Mouse (Mus musculus): Measurements from ENCODE around the gene Pafah2. TPM values are rescaled to one million over a fixed set of nuclear protein-coding genes. Genes with fewer than 3 reads are reported as not detected.
A peak's percentile ranks its signal among the peaks of the same experiment; 100 is the strongest.

Pafah2 gene
- 6.9 and 11.4 TPM in 2 replicates for polyA plus RNA-seq (2014; fragmentation: Nextera tagmentation; extraction: Ambion mirVana)

- DNase-seq (ENCODE audit: low spot score): peak; percentile 91
- Histone ChIP-seq H3K4me2 (ENCODE audit: low read depth) (peak within 1 kb of the TSS; percentile 87), H3K4me3 (ENCODE audit: low read depth, low read length) (peak within 1 kb of the TSS; percentile 51), H3K36me3 (ENCODE audit: control insufficient read depth, insufficient read depth, low read length) (no peaks in the 10 kb centered on the region; the same call in 1 of the 2 replicates), H3K27ac (ENCODE audit: low read depth, low read length) (no peak within 1 kb of the TSS), H3K27me3 (ENCODE audit: control insufficient read depth, insufficient read depth, low read length) (no peaks in the 10 kb centered on the region), H3K4me1 (ENCODE audit: control insufficient read depth, insufficient read depth, low read length) (no peaks in the 10 kb centered on the region; the same call in 1 of the 2 replicates), H3K9me3 (ENCODE audit: control insufficient read depth, low read length) (no peaks in the 10 kb centered on the region), H3K9ac (ENCODE audit: low read length) (peak within 1 kb of the TSS; percentile 63)
- peak; percentile 96 for ATAC-seq (ENCODE audit: insufficient read depth, low FRiP score, low TSS enrichment)
- 2% methylated on average over 31 of the region's 31 CpGs for whole genome bisulfite sequencing
Observed at GRCm38 (mm10) chr4:134395977-134396825, at the start of gene Pafah2. Gene Pafah2 (plus strand): TSS chr4:134396320.

DNA sequence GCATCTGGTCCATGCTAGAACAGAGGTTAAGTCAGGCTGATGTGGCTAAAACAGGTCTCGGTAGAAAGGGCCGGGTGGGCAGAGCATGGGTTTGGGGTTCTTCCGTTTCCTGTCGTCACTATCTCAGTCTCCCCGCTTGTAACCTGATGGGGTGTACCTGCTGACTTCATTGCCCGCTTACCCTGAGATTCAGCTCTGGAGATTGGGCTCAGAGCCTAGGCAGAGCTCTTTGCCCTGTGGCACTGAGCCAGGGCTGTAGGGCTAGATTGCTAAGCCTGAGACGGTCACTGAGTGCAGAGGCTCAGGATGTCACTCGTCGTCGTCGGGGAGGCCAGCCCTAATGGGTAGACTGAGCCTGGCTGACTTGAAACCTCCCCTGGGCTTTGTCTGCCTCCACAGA lies 48.0 kb upstream of the Pafah2 start:
- no peak for ATAC-seq (ENCODE audit: insufficient read depth, low FRiP score, low TSS enrichment)
- no peak for DNase-seq (ENCODE audit: low spot score)
- Histone ChIP-seq H3K4me3 (ENCODE audit: low read depth, low read length) (no peak overlapping the region), H3K27me3 (ENCODE audit: control insufficient read depth, insufficient read depth, low read length) (peaks cover 19% of the 10 kb centered on the region), H3K9me3 (ENCODE audit: control insufficient read depth, low read length) (no peaks in the 10 kb centered on the region), H3K4me2 (ENCODE audit: low read depth) (no peak overlapping the region), H3K9ac (ENCODE audit: low read length) (no peak overlapping the region), H3K4me1 (ENCODE audit: control insufficient read depth, insufficient read depth, low read length) (peaks cover 9% of the 10 kb centered on the region; the same call in 1 of the 2 replicates), H3K27ac (ENCODE audit: low read depth, low read length) (no peak overlapping the region), H3K36me3 (ENCODE audit: control insufficient read depth, insufficient read depth, low read length) (no peaks in the 10 kb centered on the region)
- 85% methylated on average over 11 of the region's 11 CpGs for WGBS

DNA sequence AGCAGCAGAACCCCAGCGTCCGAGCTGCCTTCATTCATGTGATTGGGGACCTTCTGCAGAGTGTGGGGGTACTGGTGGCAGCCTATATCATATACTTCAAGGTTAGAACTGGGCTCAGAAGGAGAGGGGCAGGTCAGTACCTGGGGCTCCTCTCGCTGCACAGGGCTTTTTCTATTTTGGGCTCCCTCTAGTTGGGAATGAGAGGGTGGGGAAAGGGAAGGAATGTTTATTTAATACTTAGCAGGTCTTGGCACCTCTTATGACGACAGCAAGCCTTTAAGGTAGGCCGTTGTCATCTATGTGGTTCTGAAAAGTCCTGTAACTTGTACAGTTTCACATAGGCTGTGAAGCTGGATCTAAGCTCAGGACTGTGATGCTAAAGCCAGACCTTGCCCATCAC lies 47.6 kb upstream of the Pafah2 start:
- Histone ChIP-seq H3K27me3 (ENCODE audit: control insufficient read depth, insufficient read depth, low read length) (peaks cover 14% of the 10 kb centered on the region), H3K27ac (ENCODE audit: low read depth, low read length) (no peak overlapping the region), H3K4me3 (ENCODE audit: low read depth, low read length) (no peak overlapping the region), H3K4me1 (ENCODE audit: control insufficient read depth, insufficient read depth, low read length) (peaks cover 5% of the 10 kb centered on the region; the same call in 1 of the 2 replicates), H3K4me2 (ENCODE audit: low read depth) (no peak overlapping the region), H3K9me3 (ENCODE audit: control insufficient read depth, low read length) (no peaks in the 10 kb centered on the region), H3K9ac (ENCODE audit: low read length) (no peak overlapping the region), H3K36me3 (ENCODE audit: control insufficient read depth, insufficient read depth, low read length) (no peaks in the 10 kb centered on the region)
- DNase-seq (ENCODE audit: low spot score): no peak
- no peak for ATAC-seq (ENCODE audit: insufficient read depth, low FRiP score, low TSS enrichment)
- 86% methylated on average over 5 of the region's 5 CpGs for WGBS

- H3K27me3 ChIP-seq (ENCODE audit: control insufficient read depth, insufficient read depth, low read length): peaks cover 3% of the 10 kb centered on the region
- 90% methylated on average over 7 of the region's 7 CpGs for WGBS
- ATAC-seq (ENCODE audit: insufficient read depth, low FRiP score, low TSS enrichment): no peak
Observed at GRCm38 (mm10) chr4:134349829-134350228, 46.3 kb upstream of the Pafah2 start.

DNA sequence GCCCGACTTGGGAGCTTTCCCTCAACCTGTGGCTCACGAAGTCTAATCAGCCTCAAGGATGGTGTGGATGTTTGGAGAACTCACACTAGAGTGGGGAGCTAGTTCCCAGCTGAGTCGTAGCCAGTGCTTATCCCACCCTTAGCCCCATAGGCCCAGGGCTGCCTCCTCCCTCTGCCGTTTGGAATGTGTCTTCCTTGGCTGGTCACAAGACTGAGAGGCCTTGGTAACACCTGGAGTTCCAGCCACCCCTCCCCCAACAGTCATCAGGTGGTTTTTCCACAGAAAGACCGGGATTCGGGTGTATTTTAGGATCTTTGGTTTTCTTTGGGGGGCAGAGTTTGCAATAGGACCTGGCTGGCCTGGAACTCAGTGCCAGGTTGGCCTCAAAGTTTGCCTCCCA lies 45.5 kb upstream of the Pafah2 start:
- Histone ChIP-seq H3K4me2 (ENCODE audit: low read depth) (no peak overlapping the region), H3K9ac (ENCODE audit: low read length) (no peak overlapping the region), H3K4me1 (ENCODE audit: control insufficient read depth, insufficient read depth, low read length) (peaks cover 5% of the 10 kb centered on the region; the same call in 1 of the 2 replicates), H3K27ac (ENCODE audit: low read depth, low read length) (no peak overlapping the region), H3K9me3 (ENCODE audit: control insufficient read depth, low read length) (no peaks in the 10 kb centered on the region), H3K36me3 (ENCODE audit: control insufficient read depth, insufficient read depth, low read length) (no peaks in the 10 kb centered on the region), H3K4me3 (ENCODE audit: low read depth, low read length) (no peak overlapping the region), H3K27me3 (ENCODE audit: control insufficient read depth, insufficient read depth, low read length) (no peaks in the 10 kb centered on the region)
- no peak for ATAC-seq (ENCODE audit: insufficient read depth, low FRiP score, low TSS enrichment)
- no peak for DNase-seq (ENCODE audit: low spot score)
- WGBS: 87% methylated on average over 6 of the region's 6 CpGs

More at GRCm38 (mm10) chr4:134349829-134350228, 46.3 kb upstream of the Pafah2 start:
- Histone ChIP-seq H3K9ac (ENCODE audit: low read length) (no peak overlapping the region), H3K27ac (ENCODE audit: low read depth, low read length) (no peak overlapping the region), H3K36me3 (ENCODE audit: control insufficient read depth, insufficient read depth, low read length) (no peaks in the 10 kb centered on the region), H3K4me1 (ENCODE audit: control insufficient read depth, insufficient read depth, low read length) (peaks cover 5% of the 10 kb centered on the region; the same call in 1 of the 2 replicates), H3K4me3 (ENCODE audit: low read depth, low read length) (no peak overlapping the region), H3K9me3 (ENCODE audit: control insufficient read depth, low read length) (no peaks in the 10 kb centered on the region), H3K4me2 (ENCODE audit: low read depth) (no peak overlapping the region)
- DNase-seq (ENCODE audit: low spot score): no peak

DNA sequence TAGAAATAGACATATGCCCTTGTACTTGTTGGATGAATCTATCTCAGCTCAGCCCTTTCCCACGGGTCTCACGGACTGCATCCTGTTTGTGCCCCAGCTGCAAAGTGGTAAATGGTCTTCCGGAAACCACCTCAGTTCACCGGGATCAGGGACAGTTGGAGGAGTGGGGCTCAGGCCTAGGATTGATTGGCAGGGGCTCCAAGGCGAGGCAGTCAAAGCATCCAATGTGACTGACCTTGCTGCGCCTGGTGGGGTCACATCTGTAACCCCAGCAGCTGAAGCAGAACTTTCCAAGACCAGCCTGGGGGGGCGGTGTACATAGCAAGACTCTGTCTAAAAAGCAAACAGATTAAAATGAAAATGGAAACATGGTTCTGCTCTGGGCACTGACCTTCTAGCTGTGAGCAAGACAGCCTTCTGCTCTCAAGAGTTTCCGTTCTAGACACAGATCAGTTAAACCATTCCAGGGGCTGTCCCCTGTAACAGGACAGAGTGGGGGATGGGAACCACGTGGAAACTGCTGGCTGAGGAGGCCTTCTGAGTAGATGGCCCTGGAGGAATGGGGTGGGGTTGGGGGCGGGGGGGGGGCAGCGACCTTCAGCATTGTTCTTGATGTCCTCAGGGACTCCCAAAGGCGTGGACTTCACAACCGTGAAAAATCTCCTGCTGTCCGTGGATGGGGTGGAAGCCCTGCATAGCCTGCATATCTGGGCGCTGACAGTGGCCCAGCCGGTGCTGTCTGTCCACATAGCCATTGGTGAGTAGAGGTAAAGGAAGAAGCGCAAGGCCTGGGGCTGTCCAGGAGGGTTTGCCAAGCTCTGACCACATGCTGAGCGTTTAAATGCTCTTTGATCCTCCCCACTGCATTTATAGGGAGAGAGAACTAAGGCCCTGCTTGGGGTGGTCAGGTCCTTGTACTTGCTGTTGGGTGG lies 44.5 kb upstream of the Pafah2 start:
- H3K27ac ChIP-seq (ENCODE audit: low read depth, low read length): no peak overlapping the region
- ATAC-seq (ENCODE audit: insufficient read depth, low FRiP score, low TSS enrichment): no peak
- 46% methylated on average over 18 of the region's 18 CpGs for WGBS

GRCm38 (mm10) chr4:134352261-134352707 lies 43.8 kb upstream of the Pafah2 start:
- Histone ChIP-seq H3K4me3 (ENCODE audit: low read depth, low read length) (no peak overlapping the region), H3K9ac (ENCODE audit: low read length) (no peak overlapping the region), H3K4me2 (ENCODE audit: low read depth) (no peak overlapping the region), H3K27ac (ENCODE audit: low read depth, low read length) (no peak overlapping the region), H3K4me1 (ENCODE audit: control insufficient read depth, insufficient read depth, low read length) (peaks cover 5% of the 10 kb centered on the region; the same call in 1 of the 2 replicates), H3K36me3 (ENCODE audit: control insufficient read depth, insufficient read depth, low read length) (no peaks in the 10 kb centered on the region), H3K9me3 (ENCODE audit: control insufficient read depth, low read length) (no peaks in the 10 kb centered on the region), H3K27me3 (ENCODE audit: control insufficient read depth, insufficient read depth, low read length) (no peaks in the 10 kb centered on the region)
- WGBS: 63% methylated on average over 12 of the region's 12 CpGs
- ATAC-seq (ENCODE audit: insufficient read depth, low FRiP score, low TSS enrichment) (no peak), DNase-seq (ENCODE audit: low spot score) (no peak)

More for the DNA sequence above, 44.5 kb upstream of the Pafah2 start:
- Histone ChIP-seq H3K4me3 (ENCODE audit: low read depth, low read length) (no peak overlapping the region), H3K9me3 (ENCODE audit: control insufficient read depth, low read length) (no peaks in the 10 kb centered on the region), H3K27me3 (ENCODE audit: control insufficient read depth, insufficient read depth, low read length) (no peaks in the 10 kb centered on the region), H3K4me2 (ENCODE audit: low read depth) (no peak overlapping the region), H3K36me3 (ENCODE audit: control insufficient read depth, insufficient read depth, low read length) (no peaks in the 10 kb centered on the region), H3K4me1 (ENCODE audit: control insufficient read depth, insufficient read depth, low read length) (peaks cover 5% of the 10 kb centered on the region; the same call in 1 of the 2 replicates), H3K9ac (ENCODE audit: low read length) (peak overlapping the region; percentile 22; the same call in 1 of the 2 replicates)
- no peak for DNase-seq (ENCODE audit: low spot score)

DNA sequence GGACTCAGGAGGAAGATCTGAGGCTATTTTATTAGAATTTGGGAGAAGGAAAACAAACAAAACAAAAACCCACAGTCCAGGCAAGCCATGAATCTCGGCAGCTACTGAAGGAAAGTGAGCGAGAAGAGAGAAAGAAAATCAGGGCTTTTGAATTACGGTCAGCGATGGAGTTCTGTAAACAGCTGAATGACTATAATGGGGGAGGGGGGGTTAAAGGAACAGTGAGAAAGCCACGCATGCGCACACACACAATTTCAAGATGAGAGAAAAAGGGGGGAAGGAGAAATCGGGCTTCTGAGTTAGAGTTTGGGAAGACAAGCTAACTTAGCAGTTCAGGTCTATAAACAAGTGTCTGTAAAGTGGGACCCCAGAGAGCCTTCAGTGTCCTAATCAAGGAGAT lies 43.2 kb upstream of the Pafah2 start:
- Histone ChIP-seq H3K27me3 (ENCODE audit: control insufficient read depth, insufficient read depth, low read length) (no peaks in the 10 kb centered on the region), H3K4me3 (ENCODE audit: low read depth, low read length) (no peak overlapping the region), H3K4me1 (ENCODE audit: control insufficient read depth, insufficient read depth, low read length) (peaks cover 5% of the 10 kb centered on the region; the same call in 1 of the 2 replicates), H3K9me3 (ENCODE audit: control insufficient read depth, low read length) (no peaks in the 10 kb centered on the region), H3K9ac (ENCODE audit: low read length) (no peak overlapping the region), H3K4me2 (ENCODE audit: low read depth) (no peak overlapping the region), H3K36me3 (ENCODE audit: control insufficient read depth, insufficient read depth, low read length) (no peaks in the 10 kb centered on the region), H3K27ac (ENCODE audit: low read depth, low read length) (no peak overlapping the region)
- WGBS: 76% methylated on average over 7 of the region's 7 CpGs
- DNase-seq (ENCODE audit: low spot score): no peak
- no peak for ATAC-seq (ENCODE audit: insufficient read depth, low FRiP score, low TSS enrichment)
